Mouse (Mus musculus) heart, embryonic 15.5 days (tissue): ENCODE results near the gene Spdye4b. TPM values are rescaled to one million over a fixed set of nuclear protein-coding genes. Genes with fewer than 3 reads are reported as not detected.
"Not testable (repeated sequence)": the region's sequence is repeated elsewhere in the genome, so short reads cannot be mapped to it uniquely, and the experiment has no call there.

Source experiments
- ATAC-seq: fragments of 200-750 bp; cut with Nextera tagmentation; replicated peaks from 2 replicates; pipeline ENCODE4 v1.8.0; 2017; ENCODE audit warnings: low read depth, moderate TSS enrichment; ENCODE audit not compliant: insufficient number of reproducible peaks, insufficient read depth, low FRiP score
- H3K27ac ChIP-seq: fragments of 300-500 bp; sonication (generic); 2 replicates; pipeline ENCODE4 v1.5.1; 2015; ENCODE audit warnings: mild to moderate bottlenecking, inconsistent platforms
- H3K27me3 ChIP-seq: fragments of 300-500 bp; sonication (generic); 2 replicates; pipeline ENCODE4 v1.6.1; 2015; ENCODE audit warnings: inconsistent platforms
- H3K36me3 ChIP-seq: fragments of 300-500 bp; sonication (generic); 2 replicates; pipeline ENCODE4 v1.6.1; 2015; ENCODE audit warnings: mild to moderate bottlenecking, inconsistent platforms
- H3K4me1 ChIP-seq: fragments of 300-500 bp; sonication (generic); replicated peaks from 2 replicates; pipeline ENCODE4 v1.6.1; 2015; ENCODE audit warnings: inconsistent platforms
- H3K4me2 ChIP-seq: fragments of 300-500 bp; sonication (generic); 2 replicates; pipeline ENCODE4 v1.6.1; 2015; ENCODE audit warnings: inconsistent platforms, mild to moderate bottlenecking, moderate library complexity
- H3K4me3 ChIP-seq: fragments of 300-500 bp; sonication (generic); 2 replicates; pipeline ENCODE4 v1.5.1; 2015; ENCODE audit warnings: mild to moderate bottlenecking, inconsistent platforms
- H3K9ac ChIP-seq: fragments of 300-500 bp; sonication (generic); 2 replicates; pipeline ENCODE4 v1.6.1; 2015; ENCODE audit warnings: mild to moderate bottlenecking, inconsistent platforms
- H3K9me3 ChIP-seq: fragments of 300-500 bp; sonication (generic); replicated peaks from 2 replicates; pipeline ENCODE4 v1.6.1; 2016; ENCODE audit warnings: inconsistent platforms
- WGBS: fragments of 180-500 bp; shearing (Covaris S2); methylation state at CpG from one replicate; pipeline ENCODE4 v1.1.7; 2015; ENCODE audit warnings: mixed read lengths; 5-methylcytosine and 5-hydroxymethylcytosine counted together
- polyA plus RNA-seq: library from polyadenylated mRNA; unstranded; fragments of >200 nt; fragmentation: Nextera tagmentation; extraction: Ambion mirVana; gene quantifications from 2 replicates; pipeline ENCODE4 v1.2.1, GENCODE M21; 2015

Spdye4b gene
- polyA plus RNA-seq: not detected in 2 replicates

DNA sequence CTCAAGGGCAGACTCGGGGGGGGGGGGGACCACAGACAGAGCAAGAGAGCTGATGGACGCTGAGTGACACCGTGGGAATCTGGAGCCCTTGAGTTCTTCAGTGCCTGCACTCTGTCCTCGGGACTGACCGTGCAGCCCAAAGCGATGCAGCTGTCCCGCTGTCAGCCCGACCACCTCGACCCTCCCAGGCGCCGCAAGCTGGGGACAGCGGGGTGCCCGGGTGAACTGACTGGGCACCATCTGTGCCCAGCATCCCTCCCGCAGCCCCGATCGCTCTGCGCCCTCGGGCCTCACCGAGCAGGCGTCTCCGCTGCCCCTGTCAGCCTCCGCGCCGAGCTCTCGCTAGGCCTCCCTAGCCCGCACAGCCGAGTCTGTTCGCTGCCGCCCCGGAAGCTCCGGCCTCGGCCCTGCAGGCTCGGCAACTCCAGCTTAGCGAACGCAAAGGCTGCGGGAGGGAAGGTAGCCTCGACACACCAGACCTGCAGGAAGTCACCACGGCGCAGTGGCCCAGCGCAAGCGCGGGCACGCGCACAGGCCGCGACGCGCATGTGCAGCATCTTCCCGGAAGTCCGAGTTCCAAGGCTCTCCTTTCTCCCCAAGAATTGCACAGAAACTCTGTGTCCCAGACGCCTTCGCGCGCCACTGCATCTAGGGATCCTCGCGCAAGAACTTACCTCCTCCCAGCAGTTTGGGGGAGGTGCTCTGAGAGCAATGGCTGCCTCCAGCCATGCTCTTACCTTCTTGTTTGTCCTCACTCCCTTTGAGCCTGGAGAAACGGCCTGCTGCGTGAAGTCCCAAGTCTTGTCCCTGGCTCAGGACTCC, at the start of gene Spdye4b, which contains the start of gene Rbak:
Gene Spdye4b (plus strand): TSS at position 763 of the 822 bp plus-strand sequence.
Gene Rbak (minus strand): TSS at position 521 of the 822 bp plus-strand sequence.
- peak within 1 kb of the TSS; percentile 77 for H3K4me2 ChIP-seq
- H3K4me3 ChIP-seq: peak within 1 kb of the TSS; percentile 73
- ATAC-seq: peak; percentile 95
- H3K4me1 ChIP-seq: peaks cover 14% of the 10 kb centered on the region
- peak within 1 kb of the TSS; percentile 78 for H3K9ac ChIP-seq
- no peaks in the 10 kb centered on the region for H3K27me3 ChIP-seq
- H3K36me3 ChIP-seq: peaks cover 34% of the 10 kb centered on the region
- under 1% methylated on average over 58 of the region's 58 CpGs for WGBS
- H3K27ac ChIP-seq: peak within 1 kb of the TSS; percentile 80
- no peaks in the 10 kb centered on the region; the same call in 1 of the 2 replicates for H3K9me3 ChIP-seq

DNA sequence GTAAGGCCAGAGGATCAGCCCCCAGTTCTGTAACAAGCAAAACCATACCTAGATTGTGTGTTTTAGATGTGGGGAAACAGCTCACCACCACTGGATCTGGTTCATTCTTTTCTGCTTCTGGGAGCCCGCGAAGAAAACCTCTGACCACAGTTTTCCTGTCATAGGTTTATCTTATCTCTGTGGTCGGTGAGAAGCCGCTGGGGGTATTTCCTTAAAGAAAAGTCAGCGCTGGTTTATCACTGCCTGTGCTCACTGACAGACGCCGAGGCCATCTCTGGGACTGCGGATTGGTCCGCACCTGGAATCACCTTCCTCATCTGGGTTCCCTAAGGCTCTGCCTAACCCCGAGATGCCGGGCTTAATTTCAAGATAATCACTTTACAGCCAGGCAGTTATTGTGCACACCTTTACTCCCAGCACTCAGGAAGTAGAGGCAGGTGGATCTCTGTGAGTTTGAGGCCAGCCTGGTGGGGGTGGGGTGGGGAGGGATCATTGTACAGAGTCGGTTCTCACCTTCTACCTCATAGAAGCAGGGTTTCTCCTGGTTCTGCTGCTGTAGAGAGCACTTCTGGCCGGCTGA, 47.8 kb upstream of the Spdye4b start:
- Histone ChIP-seq H3K4me3 (no peak overlapping the region), H3K4me2 (no peak overlapping the region), H3K36me3 (no peaks in the 10 kb centered on the region), H3K9ac (no peak overlapping the region), H3K27ac (no peak overlapping the region), H3K27me3 (no peaks in the 10 kb centered on the region), H3K9me3 (no peaks in the 10 kb centered on the region), H3K4me1 (no peaks in the 10 kb centered on the region)
- ATAC-seq: no peak
- WGBS: 35% methylated on average over 13 of the region's 13 CpGs

- H3K4me3 ChIP-seq, ATAC-seq: not testable (repeated sequence)
Observed at GRCm38 (mm10) chr5:143134216-143135010, 46.4 kb upstream of the Spdye4b start.

GRCm38 (mm10) chr5:143135042-143135441, 45.8 kb upstream of the Spdye4b start:
- no peak overlapping the region for H3K9ac ChIP-seq
- no peak overlapping the region for H3K4me2 ChIP-seq
- ATAC-seq: no peak
- no peaks in the 10 kb centered on the region for H3K27me3 ChIP-seq
- no peak overlapping the region for H3K4me3 ChIP-seq
- whole genome bisulfite sequencing: 86% methylated on average over 7 of the region's 7 CpGs
- no peaks in the 10 kb centered on the region for H3K36me3 ChIP-seq
- peaks cover 3% of the 10 kb centered on the region; the same call in 1 of the 2 replicates for H3K4me1 ChIP-seq
- no peaks in the 10 kb centered on the region for H3K9me3 ChIP-seq
- H3K27ac ChIP-seq: no peak overlapping the region

More at GRCm38 (mm10) chr5:143134216-143135010, 46.4 kb upstream of the Spdye4b start:
- WGBS: 85% methylated on average over 4 of the region's 6 CpGs
- not testable (repeated sequence) for H3K4me1 ChIP-seq, H3K9ac ChIP-seq, H3K4me2 ChIP-seq, H3K9me3 ChIP-seq, H3K27ac ChIP-seq, H3K27me3 ChIP-seq, H3K36me3 ChIP-seq

- Histone ChIP-seq H3K4me3 (no peak overlapping the region), H3K27me3 (no peaks in the 10 kb centered on the region), H3K36me3 (no peaks in the 10 kb centered on the region), H3K4me2 (no peak overlapping the region), H3K9ac (no peak overlapping the region), H3K4me1 (peaks cover 9% of the 10 kb centered on the region; the same call in 1 of the 2 replicates), H3K9me3 (no peaks in the 10 kb centered on the region), H3K27ac (no peak overlapping the region)
- no peak for ATAC-seq
- WGBS: 71% methylated on average over 13 of the region's 13 CpGs
Observed at GRCm38 (mm10) chr5:143137580-143137979, 43.2 kb upstream of the Spdye4b start.

GRCm38 (mm10) chr5:143147481-143147880, 33.3 kb upstream of the Spdye4b start, which contains the start of gene Olfr718-ps1:
TSS of gene Olfr718-ps1 (minus strand) at chr5:143147581.
- no peaks in the 10 kb centered on the region for H3K4me1 ChIP-seq
- H3K4me2 ChIP-seq: no peak within 1 kb of the TSS
- no peak within 1 kb of the TSS for H3K27ac ChIP-seq
- H3K9ac ChIP-seq: no peak within 1 kb of the TSS
- no peak for ATAC-seq
- H3K4me3 ChIP-seq: no peak within 1 kb of the TSS
- 52% methylated on average over 3 of the region's 3 CpGs for WGBS
- peaks cover 2% of the 10 kb centered on the region; the same call in 1 of the 2 replicates for H3K9me3 ChIP-seq
- no peaks in the 10 kb centered on the region; the same call in 1 of the 2 replicates for H3K27me3 ChIP-seq
- H3K36me3 ChIP-seq: no peaks in the 10 kb centered on the region

DNA sequence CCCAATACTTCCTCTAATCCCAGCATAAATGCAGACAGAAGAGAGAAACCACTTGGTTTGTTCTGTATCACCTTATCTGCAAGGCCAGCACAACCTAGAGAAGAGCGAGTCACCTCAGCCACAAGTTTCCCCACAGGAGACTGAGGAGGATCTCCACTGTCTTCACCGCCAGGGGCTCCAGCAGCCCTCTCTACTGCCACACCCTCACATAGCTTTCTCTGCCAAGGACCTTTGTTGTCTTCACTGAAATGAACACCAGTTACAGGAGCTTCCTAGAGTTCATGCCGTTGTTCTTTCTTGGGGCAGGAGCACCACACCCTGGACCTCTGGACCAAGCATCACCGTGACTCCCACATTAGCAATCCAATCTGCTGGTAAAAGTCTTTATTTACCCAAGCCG, 32.2 kb upstream of the Spdye4b start:
- no peaks in the 10 kb centered on the region; the same call in 1 of the 2 replicates for H3K27me3 ChIP-seq
- H3K4me2 ChIP-seq: no peak overlapping the region
- 84% methylated on average over 5 of the region's 5 CpGs for WGBS
- no peaks in the 10 kb centered on the region for H3K4me1 ChIP-seq
- H3K4me3 ChIP-seq: no peak overlapping the region
- no peak for ATAC-seq
- no peaks in the 10 kb centered on the region for H3K36me3 ChIP-seq
- peaks cover 2% of the 10 kb centered on the region; the same call in 1 of the 2 replicates for H3K9me3 ChIP-seq
- H3K9ac ChIP-seq: no peak overlapping the region
- H3K27ac ChIP-seq: no peak overlapping the region

- no peaks in the 10 kb centered on the region for H3K36me3 ChIP-seq
- H3K4me3 ChIP-seq: no peak overlapping the region
- WGBS: 93% methylated on average over 2 of the region's 2 CpGs
- H3K9me3 ChIP-seq: peaks cover 2% of the 10 kb centered on the region; the same call in 1 of the 2 replicates
- no peak overlapping the region for H3K9ac ChIP-seq
- no peaks in the 10 kb centered on the region; the same call in 1 of the 2 replicates for H3K27me3 ChIP-seq
- no peaks in the 10 kb centered on the region for H3K4me1 ChIP-seq
- no peak overlapping the region for H3K27ac ChIP-seq
- no peak overlapping the region for H3K4me2 ChIP-seq
- ATAC-seq: no peak
Observed at GRCm38 (mm10) chr5:143149536-143149935, 31.3 kb upstream of the Spdye4b start.

GRCm38 (mm10) chr5:143150044-143150443, 30.8 kb upstream of the Spdye4b start:
- Histone ChIP-seq H3K4me1 (no peaks in the 10 kb centered on the region), H3K36me3 (no peaks in the 10 kb centered on the region), H3K27ac (no peak overlapping the region), H3K9ac (no peak overlapping the region), H3K4me2 (no peak overlapping the region), H3K4me3 (no peak overlapping the region), H3K9me3 (peaks cover 2% of the 10 kb centered on the region; the same call in 1 of the 2 replicates), H3K27me3 (no peaks in the 10 kb centered on the region; the same call in 1 of the 2 replicates)
- no peak for ATAC-seq
- 77% methylated on average over 2 of the region's 2 CpGs for WGBS

DNA sequence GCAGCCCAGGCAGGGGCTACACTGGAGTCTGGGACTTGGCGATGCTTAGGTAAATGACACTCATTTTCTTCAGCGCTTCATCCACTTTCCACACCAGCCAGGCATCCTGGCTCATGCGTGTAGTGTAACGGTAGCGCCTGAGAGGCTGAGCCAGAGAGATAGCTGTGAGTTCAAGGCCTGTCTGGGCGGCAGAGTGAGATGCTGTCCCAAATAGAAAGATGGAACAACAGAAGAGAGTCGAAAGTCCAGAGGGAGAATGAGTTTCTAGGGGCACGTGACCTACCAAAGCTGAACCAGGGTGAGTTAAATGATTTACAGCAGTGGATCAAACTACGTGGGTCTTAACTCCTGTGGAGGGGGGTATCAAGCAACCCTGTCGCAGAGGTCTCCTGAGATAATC, 27.1 kb upstream of the Spdye4b start:
- WGBS: 81% methylated on average over 10 of the region's 10 CpGs
- H3K9me3 ChIP-seq: peaks cover 2% of the 10 kb centered on the region; the same call in 1 of the 2 replicates
- H3K9ac ChIP-seq: no peak overlapping the region
- H3K27ac ChIP-seq: no peak overlapping the region
- ATAC-seq: no peak
- no peaks in the 10 kb centered on the region for H3K36me3 ChIP-seq
- H3K27me3 ChIP-seq: peaks cover 33% of the 10 kb centered on the region
- H3K4me2 ChIP-seq: no peak overlapping the region
- no peak overlapping the region for H3K4me3 ChIP-seq
- H3K4me1 ChIP-seq: peaks cover 4% of the 10 kb centered on the region; the same call in 1 of the 2 replicates

GRCm38 (mm10) chr5:143155534-143155933, 25.3 kb upstream of the Spdye4b start:
- H3K9ac ChIP-seq: no peak overlapping the region
- no peaks in the 10 kb centered on the region for H3K36me3 ChIP-seq
- H3K4me1 ChIP-seq: peaks cover 4% of the 10 kb centered on the region; the same call in 1 of the 2 replicates
- H3K27me3 ChIP-seq: peaks cover 47% of the 10 kb centered on the region
- H3K27ac ChIP-seq: no peak overlapping the region
- H3K9me3 ChIP-seq: no peaks in the 10 kb centered on the region; the same call in 1 of the 2 replicates
- WGBS: 84% methylated on average over 3 of the region's 3 CpGs
- no peak overlapping the region for H3K4me2 ChIP-seq
- no peak for ATAC-seq
- H3K4me3 ChIP-seq: no peak overlapping the region
